Mouse (Mus musculus): ENCODE results near the gene Thra.

DNA sequence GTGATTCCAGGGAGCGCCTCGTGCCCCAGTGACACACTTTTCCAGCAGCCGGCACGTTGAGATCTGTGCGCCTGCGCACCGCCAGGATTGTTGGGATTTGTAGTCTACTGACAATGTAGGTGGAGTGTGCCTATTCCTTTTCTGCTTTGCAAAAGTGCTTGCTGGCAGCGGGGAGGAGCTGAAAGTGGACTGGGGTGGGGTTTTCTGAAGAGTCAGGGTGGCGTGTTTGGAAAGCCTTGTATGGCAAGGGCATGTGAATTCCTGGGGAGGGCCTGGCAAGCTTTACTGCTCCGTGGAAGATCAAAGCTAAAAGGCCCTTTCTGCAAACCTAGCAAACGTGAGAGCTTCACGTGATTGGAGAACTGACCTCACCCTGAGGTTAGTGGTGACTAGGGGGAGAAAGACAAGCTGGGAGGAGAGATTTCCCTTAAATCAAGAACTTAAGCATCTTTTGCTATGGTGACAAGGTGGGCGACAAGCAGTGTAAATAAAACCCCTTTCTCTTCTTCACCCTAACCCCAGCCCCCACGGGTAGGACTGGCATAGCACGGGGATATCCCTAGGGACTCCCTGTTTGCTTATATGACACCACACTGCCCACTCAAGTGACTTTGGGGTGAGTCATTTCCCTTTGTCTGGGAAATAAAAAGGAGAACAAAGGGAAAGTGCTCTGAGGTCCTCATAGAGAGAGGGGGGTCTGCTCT lies 35.1 kb downstream of the Thra start:
- TF ChIP-seq GATA1 (IDR thresholded peaks at IDR 0.05; ENCODE audit: borderline replicate concordance, low read length), result no peak
- no peak for TF ChIP-seq FLI1 (IDR thresholded peaks at IDR 0.05; ENCODE audit: low read length)
